Mouse (Mus musculus): ENCODE data around the gene Rab11b.
"Not testable (repeated sequence)": the region's sequence is repeated elsewhere in the genome, so short reads cannot be mapped to it uniquely, and the experiment has no call there.

Gene Rab11b

GRCm38 (mm10) chr17:33771617-33772016 lies 11.3 kb upstream of the Rab11b start:
- DNase-seq (ENCODE audit: low spot score) = no peak

GRCm38 (mm10) chr17:33766389-33766788 lies 6.1 kb upstream of the Rab11b start:
- no peak for DNase-seq (ENCODE audit: low spot score)

- peak; percentile 92 for DNase-seq (ENCODE audit: low spot score)
These were observed 519 bp downstream of the Rab11b start for GRCm38 (mm10) chr17:33759767-33760254.

- no peak for DNase-seq (ENCODE audit: low spot score)
These were observed 3.1 kb downstream of the Rab11b start for GRCm38 (mm10) chr17:33757231-33757630.

- DNase-seq (ENCODE audit: low spot score) = no peak
These were observed 4.1 kb downstream of the Rab11b start for GRCm38 (mm10) chr17:33756108-33756790.

GRCm38 (mm10) chr17:33755418-33756107 lies 4.8 kb downstream of the Rab11b start:
- DNase-seq (ENCODE audit: low spot score) = no peak

GRCm38 (mm10) chr17:33754656-33755055 lies 5.7 kb downstream of the Rab11b start:
- no peak for DNase-seq (ENCODE audit: low spot score)

GRCm38 (mm10) chr17:33752297-33752696 lies 8.0 kb downstream of the Rab11b start:
- no peak for DNase-seq (ENCODE audit: low spot score)

- DNase-seq (ENCODE audit: low spot score) = no peak
These were observed 9.1 kb downstream of the Rab11b start for GRCm38 (mm10) chr17:33751181-33751580.

GRCm38 (mm10) chr17:33749451-33749850 lies 10.9 kb downstream of the Rab11b start:
- DNase-seq (ENCODE audit: low spot score) = no peak

GRCm38 (mm10) chr17:33746011-33746410 lies 14.3 kb downstream of the Rab11b start:
- peak; percentile 36 for DNase-seq (ENCODE audit: low spot score)

GRCm38 (mm10) chr17:33744686-33745384 lies 15.5 kb downstream of the Rab11b start:
- DNase-seq (ENCODE audit: low spot score) = no peak

GRCm38 (mm10) chr17:33742420-33742819 lies 17.9 kb downstream of the Rab11b start:
- no peak for DNase-seq (ENCODE audit: low spot score)

- not testable (repeated sequence) for DNase-seq (ENCODE audit: low spot score)
These were observed 26.8 kb downstream of the Rab11b start for GRCm38 (mm10) chr17:33733526-33733925.

- DNase-seq (ENCODE audit: low spot score) = not testable (repeated sequence)
These were observed 27.7 kb downstream of the Rab11b start for GRCm38 (mm10) chr17:33732556-33733083.

- no peak for DNase-seq (ENCODE audit: low spot score)
These were observed 31.1 kb downstream of the Rab11b start for GRCm38 (mm10) chr17:33729215-33729614.

GRCm38 (mm10) chr17:33728396-33728795 lies 31.9 kb downstream of the Rab11b start:
- no peak for DNase-seq (ENCODE audit: low spot score)

GRCm38 (mm10) chr17:33719736-33720378 lies 40.5 kb downstream of the Rab11b start:
- DNase-seq (ENCODE audit: low spot score) = no peak

- DNase-seq (ENCODE audit: low spot score) = peak; percentile 11
These were observed 41.2 kb downstream of the Rab11b start for GRCm38 (mm10) chr17:33718944-33719725.

GRCm38 (mm10) chr17:33718384-33718881 lies 41.9 kb downstream of the Rab11b start, which contains the start of gene March2:
Gene March2, minus strand, starts transcription at chr17:33718670.
- DNase-seq (ENCODE audit: low spot score) = peak; percentile 98

- DNase-seq (ENCODE audit: low spot score) = no peak
These were observed 42.3 kb downstream of the Rab11b start for GRCm38 (mm10) chr17:33717982-33718381.

Data from embryo, embryonic 10.5 days (tissue).